Mouse (Mus musculus): ENCODE results near the gene Ppara.

Gene Ppara

DNA sequence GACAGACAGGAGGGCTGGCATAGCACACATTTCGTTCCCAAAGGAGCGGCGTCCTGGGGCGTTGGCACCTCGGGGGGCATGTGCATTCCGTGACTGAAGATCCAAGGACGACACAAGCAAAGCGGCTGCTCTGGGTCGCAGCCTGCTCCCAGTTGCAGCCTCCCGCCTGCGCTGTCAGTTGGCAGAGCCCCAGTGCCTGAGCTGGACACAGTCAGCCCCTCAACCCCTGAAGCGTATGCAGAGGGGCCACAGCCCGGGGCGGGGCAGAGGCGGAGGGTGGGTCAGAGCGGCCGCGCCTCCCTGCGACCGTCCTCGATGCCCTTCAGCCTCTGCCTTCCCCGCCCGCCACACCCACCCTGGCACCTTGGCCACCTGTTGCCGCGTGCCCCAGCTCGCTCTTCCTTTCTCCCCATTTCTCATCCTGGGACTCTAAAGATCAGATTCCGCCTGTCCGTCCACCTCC lies at the start of gene Ppara:
Ppara (plus strand) TSS at position 413 of the 463 bp plus-strand sequence.
- no peak for DNase-seq (ENCODE audit: low spot score in 2 of 2)

DNA sequence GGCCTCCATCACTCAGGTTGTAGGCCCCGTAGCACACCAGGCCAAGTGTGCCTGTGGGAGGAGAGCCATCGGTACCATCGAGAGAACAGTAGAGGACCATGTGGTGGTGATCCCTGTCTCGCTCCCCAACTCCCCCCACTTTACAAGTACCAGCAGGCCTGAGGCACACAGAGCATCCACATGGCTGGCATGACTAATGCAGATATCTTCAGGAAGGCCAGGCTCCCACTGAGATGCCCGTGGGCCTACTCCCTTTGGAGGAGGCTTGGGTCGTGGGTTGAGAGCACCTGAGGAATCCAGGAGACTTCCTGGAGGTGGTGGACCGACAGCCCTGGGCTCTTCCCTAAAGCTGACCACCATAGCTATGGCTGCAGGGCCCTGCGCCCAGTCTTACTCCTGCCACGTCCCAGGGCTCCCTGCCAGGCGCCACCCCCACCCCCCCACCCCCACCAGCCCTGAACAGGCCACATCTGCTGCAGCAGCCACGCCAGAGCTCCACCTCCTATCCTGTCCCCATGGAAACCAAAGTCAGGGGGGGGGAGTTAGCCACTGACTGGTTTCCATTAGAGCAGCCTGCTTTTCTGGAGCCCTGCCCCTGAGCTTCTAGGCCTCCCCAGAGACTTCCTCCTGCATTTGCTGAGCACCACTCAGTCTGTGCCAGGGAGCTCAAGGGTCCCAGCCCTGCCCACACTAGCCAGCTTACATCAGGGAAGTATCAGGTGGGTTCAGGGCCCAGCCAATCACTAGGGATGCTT lies 48.0 kb upstream of the Ppara start:
- DNase-seq (ENCODE audit: low spot score in 2 of 2), result no peak

DNA sequence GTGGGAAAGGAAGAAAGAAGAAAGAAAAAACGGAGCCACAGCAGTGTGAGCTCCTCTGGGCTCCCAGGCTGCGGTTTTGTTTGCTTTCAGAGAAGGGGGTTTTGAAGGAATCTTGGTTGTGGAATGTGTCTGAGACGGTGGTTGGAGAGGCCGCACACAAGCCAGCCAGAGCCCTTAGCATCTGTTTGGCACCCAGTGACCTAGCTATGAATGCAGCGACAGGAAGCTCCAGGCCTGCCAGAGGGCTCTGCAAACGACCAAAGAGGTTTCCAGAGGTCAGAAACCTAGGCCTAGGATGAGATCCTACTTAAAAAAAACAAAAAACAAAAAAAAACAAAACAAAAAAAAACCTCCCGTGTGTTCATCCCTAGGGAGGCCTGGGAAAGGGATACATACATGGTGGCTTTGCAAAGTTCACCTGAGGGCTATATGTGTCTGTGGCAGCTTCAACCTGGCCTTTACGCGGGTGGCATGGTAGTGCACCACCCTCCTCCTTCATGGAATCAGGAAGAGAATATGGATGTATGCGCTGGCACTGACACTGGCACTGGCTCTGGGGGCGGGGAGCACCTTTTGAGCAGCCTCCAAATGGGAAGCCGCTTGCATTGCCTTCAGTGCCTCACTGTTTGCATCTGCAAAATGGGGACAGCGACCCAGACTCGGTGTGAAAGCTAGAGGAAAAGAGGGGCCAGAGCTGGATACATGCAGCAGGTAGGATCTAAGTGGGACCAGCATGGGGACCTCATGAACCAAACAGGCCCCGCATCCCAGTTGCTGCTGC lies 47.0 kb upstream of the Ppara start:
- no peak for DNase-seq (ENCODE audit: low spot score in 2 of 2)

DNA sequence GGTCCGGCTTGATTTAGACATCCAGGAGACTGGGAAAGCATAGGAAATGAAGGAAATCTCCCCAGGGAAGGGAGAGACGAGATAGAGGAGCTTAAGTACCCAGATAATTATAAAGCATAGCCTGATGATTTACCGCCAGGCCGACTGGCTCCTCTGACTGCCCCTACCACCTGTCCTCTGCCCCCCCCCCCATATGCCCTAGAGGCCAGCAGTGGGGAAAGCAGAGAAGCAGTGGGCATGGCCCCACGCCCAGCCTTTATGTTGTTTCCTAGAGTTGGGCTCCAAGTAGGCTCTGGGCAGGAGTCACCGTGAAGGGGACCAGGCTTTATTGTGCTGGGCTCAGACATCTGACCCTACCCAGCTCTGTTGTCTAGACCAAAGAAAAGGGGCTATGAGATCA lies 46.0 kb upstream of the Ppara start:
- no peak for DNase-seq (ENCODE audit: low spot score in 2 of 2)

DNA sequence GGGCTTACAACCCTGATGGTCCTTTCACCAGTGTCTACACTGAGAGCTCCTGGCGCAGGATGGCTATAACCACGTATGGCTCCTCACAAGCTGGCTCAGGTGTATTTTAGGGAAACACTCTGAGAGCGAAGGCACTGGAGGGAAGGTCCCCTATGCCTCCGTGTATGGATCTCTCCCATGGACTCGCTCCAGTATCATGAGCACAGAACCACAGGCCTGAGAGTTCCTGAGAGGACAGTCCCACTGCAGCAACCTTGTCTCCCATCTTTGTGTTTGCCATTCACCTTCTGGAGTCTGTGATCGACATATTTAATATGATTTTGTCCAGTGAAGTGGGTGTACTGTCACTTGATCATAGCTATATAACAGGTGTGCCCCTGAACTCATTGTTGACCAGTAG lies 45.3 kb upstream of the Ppara start:
- DNase-seq (ENCODE audit: low spot score in 2 of 2), result no peak

DNA sequence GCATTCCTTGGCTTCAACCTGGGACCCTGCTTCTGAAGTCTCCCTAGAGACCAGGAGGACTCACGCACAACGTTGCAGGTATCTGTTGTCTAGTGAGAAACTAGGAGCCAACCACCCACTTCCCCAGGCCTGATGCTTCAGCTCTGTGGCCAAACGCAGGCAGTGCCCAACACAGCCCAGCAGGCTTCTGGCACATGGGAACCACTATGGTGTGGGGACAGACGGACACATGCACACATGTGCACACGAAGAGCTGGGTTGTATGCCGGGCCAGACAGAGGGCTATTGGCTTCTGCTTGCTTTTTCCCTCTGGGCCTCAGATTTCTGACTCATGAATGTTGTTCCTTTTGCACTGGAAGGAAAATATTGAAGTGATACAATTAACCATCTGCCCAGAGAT lies 44.7 kb upstream of the Ppara start:
- no peak for DNase-seq (ENCODE audit: low spot score in 2 of 2)

DNA sequence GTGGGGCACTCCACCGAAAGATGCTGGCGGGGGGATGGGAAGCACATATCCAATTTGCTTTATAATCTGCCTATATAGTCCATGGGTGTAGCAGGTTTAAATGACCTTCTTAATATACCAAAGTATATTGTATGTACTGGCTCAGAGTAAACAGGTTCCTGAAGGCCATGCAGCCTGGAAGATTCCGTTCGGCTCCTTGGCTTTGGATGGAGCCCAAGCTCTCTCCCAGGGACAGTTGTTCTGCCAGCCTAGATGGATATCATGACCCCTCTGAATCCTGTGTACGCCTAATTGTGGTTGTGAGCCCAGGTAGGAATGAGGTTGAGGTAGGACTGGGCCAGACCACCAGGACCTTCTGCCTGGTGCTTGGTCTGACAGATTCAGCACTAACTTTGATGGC lies 43.9 kb upstream of the Ppara start:
- DNase-seq (ENCODE audit: low spot score in 2 of 2), result no peak

DNA sequence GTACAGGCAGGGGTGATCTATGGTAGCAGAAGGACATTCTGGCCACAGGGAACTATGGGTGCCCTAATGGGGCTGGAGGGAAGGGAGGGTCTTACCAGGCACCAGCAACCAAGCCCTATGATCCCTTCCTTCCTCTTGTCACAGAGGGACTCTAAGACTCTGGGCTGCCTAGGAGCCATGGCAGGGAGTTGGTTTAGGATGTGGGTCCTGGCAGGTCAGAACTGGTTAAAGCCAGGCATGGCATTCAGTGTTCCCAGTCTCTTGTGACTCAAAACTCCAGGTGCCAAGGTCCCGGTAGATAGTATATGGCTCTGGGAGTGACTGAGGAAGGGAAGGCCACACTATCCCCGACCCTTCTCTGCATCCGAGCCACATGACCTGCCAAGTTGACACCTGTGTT lies 41.7 kb upstream of the Ppara start:
- DNase-seq (ENCODE audit: low spot score in 2 of 2), result no peak

- no peak for DNase-seq (ENCODE audit: low spot score in 2 of 2)
These were observed 41.0 kb upstream of the Ppara start for GRCm38 (mm10) chr15:85693819-85694218.

GRCm38 (mm10) chr15:85694379-85694778 lies 40.4 kb upstream of the Ppara start:
- no peak for DNase-seq (ENCODE audit: low spot score in 2 of 2)

DNA sequence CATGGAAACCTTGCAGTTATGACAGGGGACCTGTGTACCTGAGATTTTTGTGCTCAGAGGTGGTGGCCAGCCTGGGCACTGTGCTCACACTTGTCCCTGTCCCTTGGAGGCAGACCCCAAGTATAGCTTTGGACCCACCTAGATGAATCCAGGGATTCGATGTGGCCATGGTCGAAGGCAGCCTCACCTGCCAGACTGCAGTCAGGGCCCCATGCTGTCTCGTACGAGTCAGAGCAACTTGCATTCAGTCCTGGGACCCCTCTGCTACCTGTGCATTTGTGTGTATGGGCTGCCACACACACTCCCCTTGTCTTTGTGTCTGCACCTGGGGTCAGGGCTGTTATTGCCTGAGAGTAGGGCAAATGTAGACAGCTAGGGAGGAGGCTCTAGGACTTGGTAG lies 39.5 kb upstream of the Ppara start:
- no peak for DNase-seq (ENCODE audit: low spot score in 2 of 2)

GRCm38 (mm10) chr15:85698345-85699034 lies 36.3 kb upstream of the Ppara start:
- DNase-seq (ENCODE audit: low spot score in 2 of 2), result no peak

DNA sequence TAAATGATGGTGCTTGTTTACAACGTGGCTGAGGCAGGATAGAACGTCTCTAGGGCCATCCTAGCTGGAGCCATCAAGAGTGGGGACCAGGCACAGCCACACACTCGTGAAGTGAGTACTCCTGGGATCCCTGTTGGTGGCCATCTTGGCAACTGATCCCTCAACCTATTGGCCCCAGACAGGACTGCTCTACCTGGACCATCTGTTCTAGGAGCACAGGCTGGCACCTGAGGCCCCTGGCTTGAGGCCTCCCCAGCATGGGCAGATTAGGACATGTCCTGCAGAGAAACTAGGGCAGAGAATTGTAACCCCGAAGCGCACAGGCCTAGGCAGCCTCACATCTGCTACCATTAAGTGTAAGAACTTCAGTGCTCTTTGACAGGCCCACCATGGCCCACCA lies 35.3 kb upstream of the Ppara start:
- DNase-seq (ENCODE audit: low spot score in 2 of 2), result no peak

DNA sequence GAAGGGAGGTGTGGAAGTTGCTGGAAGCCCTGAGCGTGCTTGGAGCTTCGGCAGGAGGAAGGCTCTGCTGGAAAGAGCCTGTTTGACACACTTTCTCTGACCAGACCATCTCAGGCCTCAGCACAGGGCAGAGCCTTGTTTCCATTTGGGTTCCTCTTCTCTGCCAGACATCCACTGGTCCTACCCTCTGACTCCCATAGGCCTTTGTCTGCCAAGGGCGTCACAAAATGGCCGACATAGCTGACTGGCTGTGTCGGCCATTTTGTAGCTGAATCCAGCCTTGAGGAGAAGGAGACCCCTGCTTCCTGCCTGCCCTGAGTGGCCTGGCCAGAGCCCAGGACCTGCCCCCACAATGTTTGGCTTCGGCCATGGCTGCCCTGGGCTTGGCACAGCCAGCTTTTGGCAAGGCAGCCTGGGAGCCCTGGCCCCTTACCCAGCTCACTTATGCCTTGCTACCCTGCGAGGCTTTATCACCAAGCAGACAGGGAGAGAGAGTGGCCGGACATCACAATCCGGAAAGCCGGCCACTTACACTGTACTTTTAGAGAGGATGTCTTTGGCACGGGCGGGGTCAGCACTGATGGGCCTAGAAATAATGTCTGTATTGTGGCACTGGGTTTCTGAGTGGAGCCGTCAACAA lies 34.8 kb upstream of the Ppara start:
- DNase-seq (ENCODE audit: low spot score in 2 of 2), result no peak

DNA sequence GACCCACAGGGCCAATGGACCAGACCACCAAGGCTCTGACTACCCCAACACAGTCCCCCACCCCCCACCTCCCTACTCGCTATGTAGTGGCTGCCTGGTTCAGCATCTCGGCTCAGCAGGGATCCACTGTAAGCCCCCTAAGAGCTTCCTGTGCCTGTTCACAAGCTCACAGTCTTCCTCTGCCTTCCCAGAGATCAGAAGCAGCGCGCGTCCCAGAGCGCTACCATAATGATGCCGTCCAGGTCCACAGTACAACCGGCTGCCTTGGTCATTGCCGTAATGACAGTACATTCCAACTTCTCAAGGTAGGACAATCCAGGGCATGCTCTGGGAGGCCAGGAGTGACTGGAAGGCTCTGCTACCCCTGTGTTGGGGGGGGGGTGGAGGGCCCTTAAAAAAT lies 34.1 kb upstream of the Ppara start:
- no peak for DNase-seq (ENCODE audit: low spot score in 2 of 2)

- no peak for DNase-seq (ENCODE audit: low spot score in 2 of 2)
These were observed 33.5 kb upstream of the Ppara start for GRCm38 (mm10) chr15:85701128-85701930.

- DNase-seq (ENCODE audit: low spot score in 2 of 2), result no peak
These were observed 32.3 kb upstream of the Ppara start for GRCm38 (mm10) chr15:85702411-85702951.

GRCm38 (mm10) chr15:85703194-85703641 lies 31.6 kb upstream of the Ppara start:
- no peak for DNase-seq (ENCODE audit: low spot score in 2 of 2)

DNA sequence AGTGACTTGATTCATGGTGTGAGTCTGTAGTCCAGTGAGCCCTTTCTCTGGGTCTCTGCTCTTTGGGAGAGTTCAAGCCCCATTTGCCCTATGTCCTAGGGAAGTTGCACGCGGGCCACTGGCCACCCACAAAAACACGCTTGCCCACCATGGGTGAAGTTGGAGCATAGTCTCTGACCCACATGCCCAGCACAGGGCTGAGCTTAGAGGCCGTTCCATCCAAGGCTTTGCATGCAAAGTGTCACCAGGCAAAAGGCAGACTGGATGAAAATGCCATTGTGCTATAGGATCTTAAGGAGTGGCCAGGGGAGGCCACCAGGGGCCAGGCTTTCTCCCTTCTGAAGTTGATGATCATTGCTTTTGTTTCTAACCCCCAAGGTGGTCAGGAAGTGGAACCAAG lies 30.9 kb upstream of the Ppara start:
- DNase-seq (ENCODE audit: low spot score in 2 of 2), result no peak

DNA sequence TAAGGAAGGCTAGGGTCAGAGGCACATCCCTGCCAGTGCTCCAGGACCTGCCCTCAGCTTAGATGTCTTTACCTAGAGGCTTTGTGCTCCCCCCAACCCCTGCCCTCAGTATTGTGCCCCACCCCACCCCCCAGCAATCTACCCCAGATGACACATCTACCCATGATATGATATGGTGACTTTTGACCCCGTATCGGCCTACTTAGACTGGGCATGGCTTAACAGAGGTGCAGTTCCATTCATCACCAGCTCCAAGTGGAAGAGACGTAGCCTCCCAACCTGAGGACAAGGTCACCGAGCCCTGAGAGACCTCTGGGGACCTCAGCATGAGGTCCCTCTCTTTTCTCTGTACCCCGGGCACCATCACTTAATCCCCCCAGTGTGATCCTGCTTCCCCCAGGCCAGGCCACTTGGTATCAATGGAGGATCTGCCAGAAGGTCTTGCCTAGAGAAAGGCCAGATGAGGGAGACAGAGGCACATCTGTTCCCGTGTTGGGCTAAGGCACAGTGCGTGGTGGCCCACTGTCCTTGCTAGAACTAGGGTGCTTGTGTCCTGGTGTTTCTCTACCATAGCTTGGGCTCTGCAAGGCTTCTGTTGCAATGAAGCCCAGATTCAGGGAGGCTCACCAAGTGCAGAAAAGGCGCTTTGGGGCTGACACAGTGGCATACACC lies 30.3 kb upstream of the Ppara start:
- no peak for DNase-seq (ENCODE audit: low spot score in 2 of 2)
